In genomic region chr2:58700354-58700753, GRCm38 (mm10) we compare ENCODE assay signal across 20 mouse cellular contexts.
DNase-seq lines count a peak whose midpoint lies in the region; ATAC-seq and TF ChIP-seq lines count a peak whose summit lies in the region.
"Had no signal": no experiment of that assay in that cellular context is flagged by ENCODE, and none has a peak within 500 bp of the region (broad histone marks: within the 10 kb centered on the region; RNA-seq: fewer than 3 reads in every experiment).

No protein-coding gene starts in this region.

- no peak overlapping the region for H3K4me3 ChIP-seq in forebrain, embryonic 13.5 days
- H3K4me3 ChIP-seq in forebrain, embryonic 11.5 days (ENCODE audit: low read depth, low read length), result no peak overlapping the region
- H3K4me3 ChIP-seq in intestine, embryonic 15.5 days (replicated peaks), result no peak overlapping the region
- H3K4me3 ChIP-seq in intestine, embryonic 16.5 days (ENCODE audit: low read length), result no peak overlapping the region
- no peak overlapping the region for H3K4me3 ChIP-seq in lung, postnatal 0 days (ENCODE audit: low read depth, low read length)
- H3K4me3 ChIP-seq in ES-Bruce4 (ENCODE audit: low read depth, low read length), result peak overlapping the region; percentile 36; the same call in 1 of the 2 replicates
- H3K4me3 ChIP-seq: embryonic facial prominence, embryonic 13.5 days; heart, embryonic 13.5 days; limb, embryonic 10.5 days; liver, embryonic 15.5 days; midbrain, embryonic 12.5 days; neural tube, embryonic 12.5 days had no signal

- TF ChIP-seq POLR2A in ES-Bruce4 (IDR thresholded peaks at IDR 0.05; ENCODE audit: insufficient read depth, low read length), result no peak

- H3K27ac ChIP-seq in forebrain, embryonic 13.5 days, result no peak overlapping the region
- no peak overlapping the region for H3K27ac ChIP-seq in forebrain, embryonic 11.5 days (ENCODE audit: low read depth, low read length)
- no peak overlapping the region for H3K27ac ChIP-seq in intestine, embryonic 15.5 days
- H3K27ac ChIP-seq in intestine, embryonic 16.5 days (ENCODE audit: low read length), result no peak overlapping the region
- H3K27ac ChIP-seq in lung, postnatal 0 days (ENCODE audit: low read length), result no peak overlapping the region
- H3K27ac ChIP-seq in ES-Bruce4 (ENCODE audit: insufficient read depth, low read length), result no peak overlapping the region
- H3K27ac ChIP-seq: embryonic facial prominence, embryonic 13.5 days; heart, embryonic 13.5 days; hindbrain, postnatal 0 days; limb, embryonic 10.5 days; liver, embryonic 15.5 days; midbrain, embryonic 12.5 days; neural tube, embryonic 12.5 days had no signal

- H3K9me3 ChIP-seq in forebrain, embryonic 13.5 days (replicated peaks), result no peaks in the 10 kb centered on the region
- no peaks in the 10 kb centered on the region for H3K9me3 ChIP-seq in forebrain, embryonic 11.5 days (ENCODE audit: control insufficient read depth, low read length)
- no peaks in the 10 kb centered on the region for H3K9me3 ChIP-seq in intestine, embryonic 15.5 days
- H3K9me3 ChIP-seq in intestine, embryonic 16.5 days (ENCODE audit: control insufficient read depth, low read length), result no peaks in the 10 kb centered on the region
- H3K9me3 ChIP-seq in lung, postnatal 0 days (ENCODE audit: low read length), result no peaks in the 10 kb centered on the region
- H3K9me3 ChIP-seq in ES-Bruce4 (replicated peaks; ENCODE audit: control insufficient read depth, insufficient read depth, low read length, poor library complexity, severe bottlenecking), result no peaks in the 10 kb centered on the region
- H3K9me3 ChIP-seq: embryonic facial prominence, embryonic 13.5 days; heart, embryonic 13.5 days; limb, embryonic 10.5 days; liver, embryonic 15.5 days; midbrain, embryonic 12.5 days; neural tube, embryonic 12.5 days had no signal

- no peak for TF ChIP-seq EP300 in lung, postnatal 0 days (IDR thresholded peaks at IDR 0.05)
- TF ChIP-seq EP300 in ES-Bruce4 (IDR thresholded peaks at IDR 0.05; ENCODE audit: insufficient read depth, low read depth, low read length), result no peak

- H3K4me1 ChIP-seq in forebrain, embryonic 13.5 days, result no peaks in the 10 kb centered on the region
- no peaks in the 10 kb centered on the region for H3K4me1 ChIP-seq in forebrain, embryonic 11.5 days (replicated peaks; ENCODE audit: control insufficient read depth, insufficient read depth, low read length)
- no peaks in the 10 kb centered on the region for H3K4me1 ChIP-seq in intestine, embryonic 15.5 days (replicated peaks)
- no peaks in the 10 kb centered on the region for H3K4me1 ChIP-seq in intestine, embryonic 16.5 days (ENCODE audit: control insufficient read depth, insufficient read depth, low read length)
- H3K4me1 ChIP-seq in lung, postnatal 0 days (ENCODE audit: insufficient read depth, low read depth, low read length), result no peaks in the 10 kb centered on the region
- H3K4me1 ChIP-seq in ES-Bruce4 (ENCODE audit: control insufficient read depth, insufficient read depth, low read length), result no peaks in the 10 kb centered on the region
- H3K4me1 ChIP-seq: embryonic facial prominence, embryonic 13.5 days; liver, embryonic 15.5 days; midbrain, embryonic 12.5 days; neural tube, embryonic 12.5 days had no signal

- no peak overlapping the region for H3K4me2 ChIP-seq in forebrain, embryonic 13.5 days
- no peak overlapping the region for H3K4me2 ChIP-seq in forebrain, embryonic 11.5 days (ENCODE audit: low read depth, low read length, severe bottlenecking)
- H3K4me2 ChIP-seq in intestine, embryonic 15.5 days (replicated peaks), result no peak overlapping the region
- no peak overlapping the region for H3K4me2 ChIP-seq in intestine, embryonic 16.5 days (ENCODE audit: low read depth, low read length)
- H3K4me2 ChIP-seq in lung, postnatal 0 days (replicated peaks; ENCODE audit: low read depth, low read length), result no peak overlapping the region
- H3K4me2 ChIP-seq: embryonic facial prominence, embryonic 13.5 days; heart, embryonic 13.5 days; liver, embryonic 15.5 days; midbrain, embryonic 12.5 days; neural tube, embryonic 12.5 days had no signal

- no peaks in the 10 kb centered on the region for H3K36me3 ChIP-seq in forebrain, embryonic 13.5 days (ENCODE audit: poor library complexity, severe bottlenecking)
- no peaks in the 10 kb centered on the region for H3K36me3 ChIP-seq in forebrain, embryonic 11.5 days (ENCODE audit: control insufficient read depth, insufficient read depth, low read length)
- H3K36me3 ChIP-seq in intestine, embryonic 15.5 days, result no peaks in the 10 kb centered on the region
- H3K36me3 ChIP-seq in intestine, embryonic 16.5 days (ENCODE audit: control insufficient read depth, insufficient read depth, low read length), result no peaks in the 10 kb centered on the region
- no peaks in the 10 kb centered on the region for H3K36me3 ChIP-seq in lung, postnatal 0 days (ENCODE audit: insufficient read depth, low read length)
- H3K36me3 ChIP-seq in ES-Bruce4 (ENCODE audit: control insufficient read depth, insufficient read depth, low read length, poor library complexity, severe bottlenecking), result no peaks in the 10 kb centered on the region
- H3K36me3 ChIP-seq: embryonic facial prominence, embryonic 13.5 days; G1E; heart, embryonic 13.5 days; limb, embryonic 10.5 days; liver, embryonic 15.5 days; midbrain, embryonic 12.5 days; neural tube, embryonic 12.5 days had no signal

- DNase-seq in forebrain, embryonic 11.5 days (ENCODE audit: low spot score), result no peak
- no peak for DNase-seq in lung, postnatal 0 days (ENCODE audit: low spot score)
- no peak for DNase-seq in lung, postnatal 10 days
- no peak for DNase-seq in left cerebral cortex, adult 11 months (ENCODE audit: low spot score)
- DNase-seq: thymus, adult 18-20 months had no signal

- ATAC-seq in forebrain, embryonic 13.5 days, result 0 out of 2 replicates have a peak, but pooled peaks have one; percentile 41
- no peak for ATAC-seq in forebrain, embryonic 11.5 days (replicated peaks; ENCODE audit: low FRiP score)
- peak; percentile 28; the same call in 1 of the 2 replicates for ATAC-seq in intestine, embryonic 15.5 days
- no peak for ATAC-seq in intestine, embryonic 16.5 days
- peak; percentile 25; the same call in 1 of the 2 replicates for ATAC-seq in lung, postnatal 0 days
- ATAC-seq: CD4-positive, CD25-positive, alpha-beta regulatory T cell, adult 4 months had no signal

- no peak overlapping the region for H3K9ac ChIP-seq in forebrain, embryonic 13.5 days
- H3K9ac ChIP-seq in forebrain, embryonic 11.5 days (ENCODE audit: low read length), result no peak overlapping the region
- H3K9ac ChIP-seq in intestine, embryonic 15.5 days, result no peak overlapping the region
- no peak overlapping the region for H3K9ac ChIP-seq in intestine, embryonic 16.5 days (ENCODE audit: low read depth, low read length)
- no peak overlapping the region for H3K9ac ChIP-seq in lung, postnatal 0 days (replicated peaks; ENCODE audit: low read depth)
- no peak overlapping the region for H3K9ac ChIP-seq in ES-Bruce4 (ENCODE audit: low read depth, poor library complexity, severe bottlenecking)
- H3K9ac ChIP-seq: embryonic facial prominence, embryonic 13.5 days; forebrain, postnatal 0 days; heart, embryonic 13.5 days; liver, embryonic 15.5 days; midbrain, embryonic 12.5 days; neural tube, embryonic 12.5 days had no signal

- TF ChIP-seq CTCF in lung, postnatal 0 days (IDR thresholded peaks at IDR 0.05), result no peak
- no peak for TF ChIP-seq CTCF in ES-Bruce4 (IDR thresholded peaks at IDR 0.05; ENCODE audit: low read depth, low read length)

- no peaks in the 10 kb centered on the region for H3K27me3 ChIP-seq in forebrain, embryonic 13.5 days
- H3K27me3 ChIP-seq in forebrain, embryonic 11.5 days (ENCODE audit: control insufficient read depth, insufficient read depth, low read length), result no peaks in the 10 kb centered on the region
- no peaks in the 10 kb centered on the region for H3K27me3 ChIP-seq in intestine, embryonic 15.5 days (replicated peaks)
- H3K27me3 ChIP-seq in intestine, embryonic 16.5 days (replicated peaks; ENCODE audit: control insufficient read depth, insufficient read depth, low read length), result no peaks in the 10 kb centered on the region
- no peaks in the 10 kb centered on the region for H3K27me3 ChIP-seq in lung, postnatal 0 days (replicated peaks; ENCODE audit: insufficient read depth, low read length)
- H3K27me3 ChIP-seq in ES-Bruce4 (ENCODE audit: control insufficient read depth, insufficient read depth, low read length, poor library complexity, severe bottlenecking), result no peaks in the 10 kb centered on the region
- H3K27me3 ChIP-seq: embryonic facial prominence, embryonic 13.5 days; heart, embryonic 13.5 days; liver, embryonic 15.5 days; midbrain, embryonic 12.5 days; neural tube, embryonic 12.5 days; Patski had no signal

- WGBS in forebrain, embryonic 13.5 days, result 78% methylated on average over 7 of the region's 7 CpGs
- 80% methylated on average over 7 of the region's 7 CpGs for WGBS in forebrain, embryonic 11.5 days
- WGBS in intestine, embryonic 15.5 days, result 48% methylated on average over 7 of the region's 7 CpGs
- 47% methylated on average over 7 of the region's 7 CpGs for WGBS in intestine, embryonic 16.5 days
- WGBS in lung, postnatal 0 days, result 54% methylated on average over 7 of the region's 7 CpGs

Comparison
In these comparisons a context has a peak if more than half of its experiments do, and no peak if none do; other contexts are left out.
1. ATAC-seq: peak in forebrain, embryonic 13.5 days (single experiment), intestine, embryonic 15.5 days (single experiment) and lung, postnatal 0 days (single experiment); none in forebrain, embryonic 11.5 days (single experiment) and intestine, embryonic 16.5 days (single experiment).